Mouse (Mus musculus): ENCODE measurements around the gene Jph3. TPM values are rescaled to one million over a fixed set of nuclear protein-coding genes. Genes with fewer than 3 reads are reported as not detected.

Gene Jph3
- total RNA-seq (2021): 100 to 1,000 TPM; 285 to 297 TPM
- long read RNA-seq, experiment 1, transcript Jph3-201 (5 exons, 3,637 nt): major isoform, 163 of 225 reads
- long read RNA-seq, experiment 1, partial matches to known transcripts: 40 of 225 reads
- long read RNA-seq, experiment 1, other reads (novel, unspliced or antisense): 22 of 225 reads
- long read RNA-seq, experiment 2, transcript Jph3-201 (5 exons, 3,637 nt): major isoform, 147 of 221 reads
- long read RNA-seq, experiment 2, partial matches to known transcripts: 40 of 221 reads
- long read RNA-seq, experiment 2, other reads (novel, unspliced or antisense): 32 of 221 reads

DNA sequence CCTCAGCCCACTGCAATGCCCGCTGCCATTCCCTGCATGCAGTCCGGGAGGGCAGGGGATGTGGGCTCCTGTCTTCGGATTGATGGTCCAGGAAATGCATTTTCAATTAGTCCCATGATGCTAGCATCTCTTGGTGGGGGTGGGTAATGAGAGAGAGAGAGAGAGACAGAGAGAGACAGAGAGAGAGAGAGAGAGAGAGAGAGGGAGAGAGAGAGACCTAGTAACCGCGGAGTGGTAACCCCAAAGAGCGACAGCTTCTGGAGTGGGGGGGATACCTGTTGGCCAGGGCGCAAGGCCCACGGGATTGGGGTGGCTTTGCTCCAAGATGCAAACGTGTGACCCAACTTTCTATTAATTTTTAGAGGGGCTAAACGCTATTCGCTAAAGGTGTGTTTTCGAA, at the start of gene Jph3:
Gene Jph3, plus strand, starts transcription at position 301 of the 400 bp plus-strand sequence.
- intact Hi-C loops (cut with DNase I): no loop called here
- TF ChIP-seq CTCF (IDR thresholded peaks at IDR 0.05): no peak
- no peak for DNase-seq (ENCODE audit: extremely low spot score in 1 of 2, low spot score in 2 of 2)
- peak within 1 kb of the TSS; percentile 96 for H3K27ac ChIP-seq
- peak within 1 kb of the TSS; percentile 78 for H3K4me3 ChIP-seq

DNA sequence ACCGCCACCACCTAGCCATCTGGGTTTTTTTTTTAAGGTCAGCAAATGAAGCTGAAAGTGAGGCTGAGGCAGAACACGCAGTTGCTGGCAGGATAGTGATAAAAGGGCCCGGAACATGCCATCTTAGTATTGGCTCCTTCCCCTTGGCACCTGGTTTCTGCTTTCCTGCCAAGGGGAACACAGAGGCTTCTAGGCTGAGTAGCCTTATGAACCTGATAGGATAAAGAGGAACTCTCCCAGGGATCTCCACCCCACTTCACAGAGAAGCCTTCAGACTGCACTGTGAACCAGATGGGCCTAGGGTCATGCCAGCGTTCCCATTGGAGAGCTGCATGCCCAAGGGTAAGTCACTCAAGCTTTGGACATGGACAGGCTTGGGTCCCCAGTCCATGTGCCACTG, 48.5 kb upstream of the Jph3 start:
- Histone ChIP-seq H3K4me3 (no peak overlapping the region), H3K27ac (no peak overlapping the region)
- no peak for DNase-seq (ENCODE audit: extremely low spot score in 1 of 2, low spot score in 2 of 2)
- intact Hi-C loops (cut with DNase I): no loop called here
- TF ChIP-seq CTCF (IDR thresholded peaks at IDR 0.05): no peak

GRCm38 (mm10) chr8:121681457-121681856, 48.0 kb upstream of the Jph3 start:
- intact Hi-C loops (cut with DNase I): no loop called here
- DNase-seq (ENCODE audit: extremely low spot score in 1 of 2, low spot score in 2 of 2): no peak
- Histone ChIP-seq H3K27ac (no peak overlapping the region), H3K4me3 (no peak overlapping the region)
- no peak for TF ChIP-seq CTCF (IDR thresholded peaks at IDR 0.05)

GRCm38 (mm10) chr8:121683083-121683832, 46.2 kb upstream of the Jph3 start:
- TF ChIP-seq CTCF (IDR thresholded peaks at IDR 0.05): no peak
- intact Hi-C loops (cut with DNase I): no loop called here
- peak in 1 of 2 experiments; percentile 32 for DNase-seq (ENCODE audit: extremely low spot score in 1 of 2, low spot score in 2 of 2)
- H3K27ac ChIP-seq: 0 out of 2 replicates have a peak overlapping the region, but pooled peaks have one; percentile 19
- H3K4me3 ChIP-seq: no peak overlapping the region

DNA sequence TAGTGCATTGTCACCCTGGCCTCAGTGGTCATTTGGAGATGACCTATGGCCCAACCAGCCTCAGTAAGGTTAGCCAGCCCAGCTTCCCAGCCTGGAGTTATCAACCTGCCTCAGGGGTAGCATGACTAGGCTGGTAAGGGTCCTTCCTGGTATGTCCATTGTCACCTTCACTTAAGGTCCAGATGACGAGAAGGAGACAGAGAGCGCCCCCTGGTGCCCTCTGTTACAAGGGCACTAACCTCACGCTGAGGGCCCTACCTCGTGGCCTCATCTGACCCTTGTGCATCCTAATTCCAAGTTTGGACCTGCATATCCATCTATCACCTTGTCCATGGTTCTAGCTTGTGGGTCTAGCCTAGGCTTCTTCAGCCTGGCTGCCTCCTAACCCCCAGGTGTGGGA, 44.0 kb upstream of the Jph3 start:
- intact Hi-C loops (cut with DNase I): loop anchor here (2.0 kb wide), 1 partner anchor 77 kb away; no protein-coding TSS in a partner anchor
- no peak overlapping the region for H3K27ac ChIP-seq
- peak; percentile 78 for TF ChIP-seq CTCF (IDR thresholded peaks at IDR 0.05)
- H3K4me3 ChIP-seq: no peak overlapping the region
- peak in 1 of 2 experiments; percentile 33 for DNase-seq (ENCODE audit: extremely low spot score in 1 of 2, low spot score in 2 of 2)

- TF ChIP-seq CTCF (IDR thresholded peaks at IDR 0.05): no peak; the same call in 1 of the 2 replicates
- peak; percentile 49 to 67 for DNase-seq (ENCODE audit: extremely low spot score in 1 of 2, low spot score in 2 of 2)
- intact Hi-C loops (cut with DNase I): no loop called here
- H3K4me3 ChIP-seq: no peak overlapping the region
- peak overlapping the region; percentile 86 for H3K27ac ChIP-seq
Measured at GRCm38 (mm10) chr8:121687455-121688161, 41.8 kb upstream of the Jph3 start.

GRCm38 (mm10) chr8:121688496-121688895, 40.9 kb upstream of the Jph3 start:
- DNase-seq (ENCODE audit: extremely low spot score in 1 of 2, low spot score in 2 of 2): no peak
- peak overlapping the region; percentile 86; the same call in 1 of the 2 replicates for H3K27ac ChIP-seq
- TF ChIP-seq CTCF (IDR thresholded peaks at IDR 0.05): no peak
- intact Hi-C loops (cut with DNase I): no loop called here
- no peak overlapping the region for H3K4me3 ChIP-seq

DNA sequence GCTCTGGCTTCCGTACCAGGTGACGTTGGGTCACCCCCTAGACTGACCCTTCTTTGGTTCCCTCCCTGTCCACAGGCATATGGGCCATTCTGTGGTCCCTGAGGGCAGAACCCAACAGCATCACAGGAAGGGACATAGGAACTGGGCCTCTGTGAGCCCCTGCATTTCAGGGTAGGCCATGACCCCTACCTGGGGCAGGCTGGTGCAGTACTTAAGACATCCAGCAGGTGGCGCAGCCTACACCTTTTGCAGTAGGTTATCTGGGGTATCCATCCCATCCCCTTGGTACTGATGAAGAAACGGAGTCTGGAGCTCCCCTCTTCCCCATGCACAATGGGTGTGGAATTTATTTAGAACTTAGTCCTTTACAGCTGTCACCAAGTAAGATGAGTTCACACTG, 35.0 kb upstream of the Jph3 start:
- Histone ChIP-seq H3K27ac (no peak overlapping the region), H3K4me3 (no peak overlapping the region)
- intact Hi-C loops (cut with DNase I): loop anchor here (5.0 kb wide), 1 partner anchor 138 kb away; no protein-coding TSS in a partner anchor
- peak; percentile 48 to 49 for DNase-seq (ENCODE audit: extremely low spot score in 1 of 2, low spot score in 2 of 2)
- TF ChIP-seq CTCF (IDR thresholded peaks at IDR 0.05): peak; percentile 95

- no peak overlapping the region for H3K4me3 ChIP-seq
- intact Hi-C loops (cut with DNase I): no loop called here
- no peak overlapping the region for H3K27ac ChIP-seq
- DNase-seq (ENCODE audit: extremely low spot score in 1 of 2, low spot score in 2 of 2): no peak
- TF ChIP-seq CTCF (IDR thresholded peaks at IDR 0.05): no peak
Measured at GRCm38 (mm10) chr8:121695585-121696184, 33.7 kb upstream of the Jph3 start.

DNA sequence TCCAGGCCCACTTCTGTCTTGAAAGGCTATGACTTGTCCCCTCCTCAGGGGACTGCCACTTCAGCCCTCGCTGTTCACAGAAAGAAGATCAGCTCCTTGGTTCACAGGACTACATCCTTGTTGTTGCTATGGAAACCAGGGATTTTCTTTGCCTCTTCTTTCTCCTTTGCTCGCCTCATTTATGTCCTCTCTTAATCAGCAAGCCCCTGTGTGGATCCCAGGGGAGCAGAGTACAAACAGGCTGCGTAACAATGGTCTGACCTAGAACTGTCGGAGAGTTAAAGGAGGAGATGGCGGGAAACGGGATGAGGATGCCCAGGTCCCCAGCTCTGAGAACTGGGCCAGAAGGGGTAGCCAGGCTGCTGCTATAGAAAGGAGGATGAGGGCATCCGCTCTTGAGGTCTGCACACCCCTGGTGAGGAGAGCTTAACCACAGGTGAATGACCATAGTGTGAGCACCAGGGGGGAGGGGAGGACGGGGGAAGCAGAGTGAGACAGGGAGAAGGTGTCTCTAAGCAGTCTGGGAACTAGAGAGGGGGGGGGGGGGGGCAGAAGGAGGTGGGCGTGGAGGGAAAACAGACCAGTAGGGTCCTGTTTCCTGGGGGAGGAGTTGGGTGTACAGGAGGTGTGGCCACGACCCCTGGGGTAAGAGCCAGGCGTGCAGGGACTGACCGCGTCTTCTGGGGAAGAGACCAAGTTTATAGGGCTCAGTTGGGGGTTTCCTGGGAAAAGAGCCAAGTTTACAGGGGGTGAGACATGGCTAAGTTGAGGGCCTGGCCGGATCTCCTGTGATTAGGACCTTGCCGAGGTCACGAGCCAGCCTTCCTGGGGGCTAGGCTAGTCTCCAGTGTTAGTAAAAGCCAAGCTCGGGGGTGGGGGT, 31.4 kb upstream of the Jph3 start:
- no peak for TF ChIP-seq CTCF (IDR thresholded peaks at IDR 0.05)
- intact Hi-C loops (cut with DNase I): no loop called here
- H3K4me3 ChIP-seq: no peak overlapping the region
- no peak for DNase-seq (ENCODE audit: extremely low spot score in 1 of 2, low spot score in 2 of 2)
- H3K27ac ChIP-seq: peak overlapping the region; percentile 29; the same call in 1 of the 2 replicates

Measured in left cerebral cortex, adult 2 months (tissue).